Mouse (Mus musculus) liver, embryonic 12.5 days (tissue): ENCODE results near the gene Pnrc2. TPM values are rescaled to one million over a fixed set of nuclear protein-coding genes. Genes with fewer than 3 reads are reported as not detected.

Experiments used
- ATAC-seq: fragments of 200-750 bp; cut with Nextera tagmentation; 2 replicates; pipeline ENCODE4 v1.8.0; 2017; ENCODE audit warnings: moderate number of reproducible peaks, mild to moderate bottlenecking, moderate library complexity
- H3K27ac ChIP-seq: fragments of 300-500 bp; sonication (generic); 2 replicates; pipeline ENCODE4 v1.5.1; 2016; ENCODE audit warnings: mild to moderate bottlenecking
- H3K27me3 ChIP-seq: fragments of 300-500 bp; sonication (generic); replicated peaks from 2 replicates; pipeline ENCODE4 v1.6.1; 2016; ENCODE audit warnings: mild to moderate bottlenecking, moderate library complexity
- H3K36me3 ChIP-seq: fragments of 300-500 bp; sonication (generic); 2 replicates; pipeline ENCODE4 v1.6.1; 2016; ENCODE audit warnings: mild to moderate bottlenecking, moderate library complexity
- H3K4me1 ChIP-seq: fragments of 300-500 bp; sonication (generic); 2 replicates; pipeline ENCODE4 v1.6.1; 2016
- H3K4me2 ChIP-seq: fragments of 300-500 bp; sonication (generic); 2 replicates; pipeline ENCODE4 v1.6.1; 2016; ENCODE audit warnings: mild to moderate bottlenecking, moderate library complexity
- H3K4me3 ChIP-seq: fragments of 300-500 bp; sonication (generic); 2 replicates; pipeline ENCODE4 v1.5.1; 2016; ENCODE audit warnings: mild to moderate bottlenecking, moderate library complexity
- H3K9ac ChIP-seq: fragments of 300-500 bp; sonication (generic); 2 replicates; pipeline ENCODE4 v1.6.1; 2016; ENCODE audit warnings: mild to moderate bottlenecking, moderate library complexity
- H3K9me3 ChIP-seq: fragments of 300-500 bp; sonication (generic); replicated peaks from 2 replicates; pipeline ENCODE4 v1.6.1; 2016; ENCODE audit warnings: mild to moderate bottlenecking, moderate library complexity
- WGBS: fragments of 180-500 bp; shearing (Covaris S2); methylation state at CpG from one replicate; pipeline ENCODE4 v1.1.7; 2016; ENCODE audit not compliant: insufficient replicate concordance; 5-methylcytosine and 5-hydroxymethylcytosine counted together
- polyA plus RNA-seq: library from polyadenylated mRNA; unstranded; fragments of >200 nt; fragmentation: Nextera tagmentation; extraction: Ambion mirVana; gene quantifications from 2 replicates; pipeline ENCODE4 v1.2.1, GENCODE M21; 2016

The Pnrc2 gene
- polyA plus RNA-seq, 1 experiment from 2014 or later = 91.1 TPM

- no peak for ATAC-seq
- Histone ChIP-seq H3K4me1 (peaks cover 56% of the 10 kb centered on the region), H3K9me3 (no peaks in the 10 kb centered on the region), H3K27ac (no peak overlapping the region), H3K36me3 (no peaks in the 10 kb centered on the region), H3K4me3 (no peak overlapping the region), H3K27me3 (no peaks in the 10 kb centered on the region), H3K4me2 (no peak overlapping the region), H3K9ac (no peak overlapping the region)
- WGBS = 47% methylated on average over 13 of the region's 13 CpGs
These were observed 35.8 kb upstream of the Pnrc2 start for GRCm38 (mm10) chr4:135909326-135910066.

- Histone ChIP-seq H3K27me3 (no peaks in the 10 kb centered on the region), H3K4me2 (peak overlapping the region; percentile 27), H3K4me1 (peaks cover 31% of the 10 kb centered on the region), H3K9me3 (no peaks in the 10 kb centered on the region), H3K4me3 (no peak overlapping the region), H3K27ac (peak overlapping the region; percentile 45), H3K36me3 (peaks cover 4% of the 10 kb centered on the region; the same call in 1 of the 2 replicates), H3K9ac (no peak overlapping the region)
- 27% methylated on average over 3 of the region's 3 CpGs for WGBS
- ATAC-seq = peak; percentile 53; the same call in 1 of the 2 replicates
These were observed 33.0 kb upstream of the Pnrc2 start for GRCm38 (mm10) chr4:135906633-135907032.

GRCm38 (mm10) chr4:135904810-135905209 is 31.2 kb upstream of the Pnrc2 start:
- no peak overlapping the region for H3K4me3 ChIP-seq
- no peak overlapping the region for H3K4me2 ChIP-seq
- H3K4me1 ChIP-seq = peaks cover 19% of the 10 kb centered on the region
- no peak for ATAC-seq
- H3K27me3 ChIP-seq = no peaks in the 10 kb centered on the region
- H3K9ac ChIP-seq = no peak overlapping the region
- peaks cover 4% of the 10 kb centered on the region; the same call in 1 of the 2 replicates for H3K36me3 ChIP-seq
- WGBS = 73% methylated on average over 1 of the region's 1 CpGs
- no peak overlapping the region for H3K27ac ChIP-seq
- H3K9me3 ChIP-seq = no peaks in the 10 kb centered on the region

- Histone ChIP-seq H3K4me3 (no peak overlapping the region), H3K27me3 (no peaks in the 10 kb centered on the region), H3K9me3 (no peaks in the 10 kb centered on the region), H3K27ac (no peak overlapping the region), H3K36me3 (peaks cover 4% of the 10 kb centered on the region; the same call in 1 of the 2 replicates), H3K4me2 (no peak overlapping the region), H3K4me1 (peaks cover 29% of the 10 kb centered on the region), H3K9ac (no peak overlapping the region)
- ATAC-seq = no peak
- WGBS = 85% methylated on average over 4 of the region's 4 CpGs
These were observed 29.1 kb upstream of the Pnrc2 start for GRCm38 (mm10) chr4:135902606-135903242.

- WGBS = 72% methylated on average over 5 of the region's 5 CpGs
- ATAC-seq = no peak
- no peak overlapping the region for H3K27ac ChIP-seq
- H3K9me3 ChIP-seq = no peaks in the 10 kb centered on the region
- H3K36me3 ChIP-seq = peaks cover 4% of the 10 kb centered on the region; the same call in 1 of the 2 replicates
- H3K4me3 ChIP-seq = no peak overlapping the region
- H3K9ac ChIP-seq = no peak overlapping the region
- H3K27me3 ChIP-seq = no peaks in the 10 kb centered on the region
- H3K4me1 ChIP-seq = peaks cover 45% of the 10 kb centered on the region
- no peak overlapping the region for H3K4me2 ChIP-seq
These were observed 26.4 kb upstream of the Pnrc2 start for GRCm38 (mm10) chr4:135900008-135900407.

DNA sequence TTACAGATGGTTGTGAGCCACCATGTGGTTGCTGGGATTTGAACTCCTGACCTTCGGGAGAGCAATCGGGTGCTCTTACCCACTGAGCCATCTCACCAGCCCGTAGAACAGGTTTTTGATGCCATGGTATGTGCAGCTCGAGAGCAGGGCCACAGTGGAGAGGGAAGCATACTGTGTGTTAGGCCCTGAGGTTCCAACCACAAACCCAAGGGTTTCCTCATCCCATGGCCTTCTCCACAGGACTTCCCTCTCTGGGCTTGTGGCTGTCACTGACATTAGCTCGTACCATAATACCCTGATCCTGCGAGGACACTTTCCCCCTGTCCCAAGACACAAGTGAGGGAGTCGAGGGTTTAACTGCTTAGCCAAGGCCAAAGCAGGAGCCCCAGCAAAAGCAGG is 25.4 kb upstream of the Pnrc2 start:
- peaks cover 4% of the 10 kb centered on the region; the same call in 1 of the 2 replicates for H3K36me3 ChIP-seq
- H3K4me2 ChIP-seq = no peak overlapping the region; the same call in 1 of the 2 replicates
- WGBS = 60% methylated on average over 7 of the region's 7 CpGs
- no peaks in the 10 kb centered on the region for H3K9me3 ChIP-seq
- H3K4me1 ChIP-seq = peaks cover 49% of the 10 kb centered on the region
- peak overlapping the region; percentile 90; the same call in 1 of the 2 replicates for H3K27ac ChIP-seq
- no peak for ATAC-seq
- no peaks in the 10 kb centered on the region for H3K27me3 ChIP-seq
- H3K4me3 ChIP-seq = no peak overlapping the region
- H3K9ac ChIP-seq = no peak overlapping the region

DNA sequence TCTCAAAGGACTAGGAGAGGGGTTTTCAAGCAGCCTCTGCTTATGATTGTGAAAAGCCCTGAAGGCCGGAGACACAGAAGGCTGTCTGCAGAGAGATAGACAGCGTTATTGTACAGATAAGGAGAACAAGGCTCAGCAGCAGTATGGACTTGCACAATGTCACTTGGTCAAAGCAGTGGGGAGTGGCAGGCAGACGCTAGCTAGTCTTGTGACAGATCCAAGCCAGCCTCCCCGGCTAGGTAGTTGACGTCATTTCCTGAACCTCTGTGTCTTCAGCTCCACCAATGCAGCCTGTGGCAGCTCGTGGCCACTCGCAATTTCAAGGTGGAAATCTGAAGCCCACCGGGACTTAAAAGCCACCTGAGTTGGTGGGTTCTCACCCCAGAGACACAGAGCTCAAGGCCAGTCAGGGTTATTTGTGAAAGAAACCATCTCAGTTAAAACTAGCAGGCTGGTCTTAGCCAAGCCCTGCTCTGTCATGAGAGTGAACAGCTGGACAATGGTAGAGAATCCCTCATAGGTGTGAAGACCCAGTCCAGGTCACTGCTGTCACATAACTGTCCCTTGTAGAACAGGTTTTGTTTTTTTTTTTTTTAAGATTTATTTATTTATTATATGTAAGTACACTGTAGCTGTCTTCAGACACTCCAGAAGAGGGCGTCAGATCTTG is 24.9 kb upstream of the Pnrc2 start:
- Histone ChIP-seq H3K9ac (peak overlapping the region; percentile 58; the same call in 1 of the 2 replicates), H3K36me3 (peaks cover 4% of the 10 kb centered on the region; the same call in 1 of the 2 replicates), H3K4me2 (peak overlapping the region; percentile 63), H3K27me3 (no peaks in the 10 kb centered on the region), H3K4me1 (peaks cover 49% of the 10 kb centered on the region), H3K9me3 (no peaks in the 10 kb centered on the region), H3K4me3 (peak overlapping the region; percentile 20; the same call in 1 of the 2 replicates), H3K27ac (peak overlapping the region; percentile 90)
- WGBS = 14% methylated on average over 9 of the region's 9 CpGs
- ATAC-seq = peak; percentile 93

- Histone ChIP-seq H3K9me3 (no peaks in the 10 kb centered on the region), H3K4me3 (peak overlapping the region; percentile 24), H3K9ac (peak overlapping the region; percentile 47), H3K27ac (peak overlapping the region; percentile 90), H3K36me3 (no peaks in the 10 kb centered on the region), H3K4me1 (peaks cover 63% of the 10 kb centered on the region), H3K4me2 (peak overlapping the region; percentile 63), H3K27me3 (no peaks in the 10 kb centered on the region)
- WGBS = 38% methylated on average over 6 of the region's 6 CpGs
- no peak for ATAC-seq
These were observed 22.5 kb upstream of the Pnrc2 start for GRCm38 (mm10) chr4:135896157-135896556.

- ATAC-seq = no peak
- Histone ChIP-seq H3K4me1 (peaks cover 63% of the 10 kb centered on the region), H3K4me3 (peak within 1 kb of the TSS; percentile 24), H3K9ac (peak within 1 kb of the TSS; percentile 47), H3K27me3 (no peaks in the 10 kb centered on the region), H3K4me2 (peak within 1 kb of the TSS; percentile 63), H3K9me3 (no peaks in the 10 kb centered on the region), H3K27ac (peak within 1 kb of the TSS; percentile 90), H3K36me3 (no peaks in the 10 kb centered on the region)
- WGBS = 18% methylated on average over 8 of the region's 8 CpGs
These were observed 21.5 kb upstream of the Pnrc2 start, which contains the start of gene Cnr2 for GRCm38 (mm10) chr4:135895071-135895571. Gene Cnr2, plus strand, starts transcription at chr4:135895394.

DNA sequence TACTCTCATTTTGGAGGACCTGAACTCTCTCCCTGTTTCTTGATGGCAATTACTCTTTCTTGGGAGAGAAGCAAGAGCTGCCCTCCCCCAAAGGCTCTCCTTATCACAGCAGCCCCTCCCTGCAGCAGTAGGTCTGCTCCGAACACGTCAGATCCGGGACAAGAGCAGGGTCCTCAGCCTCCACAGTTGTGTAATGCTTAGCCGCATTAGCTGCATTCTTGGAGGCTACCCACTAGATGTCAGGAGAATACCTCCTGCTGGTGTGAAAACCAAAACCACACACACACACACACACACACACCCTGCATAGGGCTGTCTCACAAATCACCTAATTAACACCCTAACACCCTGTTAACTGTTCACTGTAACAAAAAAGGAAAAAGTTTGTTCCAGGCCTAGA is 19.2 kb upstream of the Pnrc2 start:
- Histone ChIP-seq H3K27ac (peak overlapping the region; percentile 32; the same call in 1 of the 2 replicates), H3K36me3 (no peaks in the 10 kb centered on the region), H3K4me3 (no peak overlapping the region), H3K4me2 (peak overlapping the region; percentile 18; the same call in 1 of the 2 replicates), H3K9ac (peak overlapping the region; percentile 41), H3K4me1 (peaks cover 60% of the 10 kb centered on the region), H3K9me3 (no peaks in the 10 kb centered on the region), H3K27me3 (no peaks in the 10 kb centered on the region)
- peak; percentile 46 for ATAC-seq
- 14% methylated on average over 4 of the region's 4 CpGs for WGBS

- no peak overlapping the region for H3K9ac ChIP-seq
- ATAC-seq = no peak
- 73% methylated on average over 2 of the region's 2 CpGs for WGBS
These were observed 17.9 kb upstream of the Pnrc2 start for GRCm38 (mm10) chr4:135891539-135891938.

More at GRCm38 (mm10) chr4:135891539-135891938, 17.9 kb upstream of the Pnrc2 start:
- Histone ChIP-seq H3K4me2 (no peak overlapping the region), H3K9me3 (no peaks in the 10 kb centered on the region), H3K4me3 (no peak overlapping the region), H3K36me3 (no peaks in the 10 kb centered on the region), H3K4me1 (peaks cover 46% of the 10 kb centered on the region), H3K27ac (no peak overlapping the region), H3K27me3 (no peaks in the 10 kb centered on the region)
